Mouse (Mus musculus) WW6 (cell line): ENCODE results near the gene Zfp935.
"Not testable (repeated sequence)": the region's sequence is repeated elsewhere in the genome, so short reads cannot be mapped to it uniquely, and the experiment has no call there.

Experiments
- DNase-seq: peaks from one replicate; pipeline ENCODE4 v3.0.0-alpha.2; 2013; ENCODE audit warnings: low read depth, low spot score

Zfp935 gene

GRCm38 (mm10) chr13:62558189-62559110 is at the start of gene Zfp935:
TSS of gene Zfp935 (minus strand) at chr13:62558511.
- DNase-seq = not testable (repeated sequence)

GRCm38 (mm10) chr13:62571099-62571498 is 12.8 kb upstream of the Zfp935 start, which contains the start of gene Zfp934:
TSS of gene Zfp934 (minus strand) at chr13:62571199.
- not testable (repeated sequence) for DNase-seq

GRCm38 (mm10) chr13:62561696-62562095 is 3.4 kb upstream of the Zfp935 start:
- not testable (repeated sequence) for DNase-seq

- DNase-seq = peak; percentile 1
Measured at GRCm38 (mm10) chr13:62530129-62530528, 28.2 kb downstream of the Zfp935 start.

GRCm38 (mm10) chr13:62510641-62511420 is 47.5 kb downstream of the Zfp935 start:
- peak; percentile 39 for DNase-seq

- not testable (repeated sequence) for DNase-seq
Measured at GRCm38 (mm10) chr13:62472661-62473060, 85.7 kb downstream of the Zfp935 start.

- peak; percentile 38 for DNase-seq
Measured at GRCm38 (mm10) chr13:62469947-62470346, 88.4 kb downstream of the Zfp935 start.

- DNase-seq = peak; percentile 60
Measured at GRCm38 (mm10) chr13:62466424-62467334, 91.6 kb downstream of the Zfp935 start, which contains the start of gene Gm49359. TSS of gene Gm49359 (minus strand) at chr13:62466832.
